Mouse (Mus musculus): ENCODE results near the gene Crb2. TPM values are rescaled to one million over a fixed set of nuclear protein-coding genes. Genes with fewer than 3 reads are reported as not detected.

Gene Crb2
- total RNA-seq, 2 experiments from 2014 or later = 3.8 to 4.8 TPM

GRCm38 (mm10) chr2:37842719-37843118, 66.7 kb downstream of the Crb2 start:
- no peak for DNase-seq (ENCODE audit: extremely low spot score in 1 of 2, low spot score in 1 of 2)

Other genes with a start within 250 kb of the Crb2 start
- gene Strbp, start 72.4 kb upstream of the Crb2 start, total RNA-seq (2021) = 100 to 1,000 TPM; 150 to 169 TPM